Mouse (Mus musculus): ENCODE data around the gene Ahrr.

- no peak for TF ChIP-seq GATA1 (IDR thresholded peaks at IDR 0.05; ENCODE audit: borderline replicate concordance, low read length)
- no peak for TF ChIP-seq CTCF (IDR thresholded peaks at IDR 0.05; ENCODE audit: low read depth, low read length)
- TF ChIP-seq TAL1 (conservative IDR thresholded peaks at IDR 0.05; ENCODE audit: low read depth, low read length), result no peak
- no peak for TF ChIP-seq POLR2AphosphoS5 (IDR thresholded peaks at IDR 0.05; ENCODE audit: insufficient replicate concordance, low read depth, low read length)
Measured at GRCm38 (mm10) chr13:74245899-74246231, 46.3 kb downstream of the Ahrr start.
